Mouse (Mus musculus): ENCODE measurements around the gene Tspan5.

- TF ChIP-seq CTCF (IDR thresholded peaks at IDR 0.05; ENCODE audit: low read depth) (no peak), EP300 (IDR thresholded peaks at IDR 0.05; ENCODE audit: low read depth) (no peak)
Measured at GRCm38 (mm10) chr3:138856946-138857345, 115.0 kb downstream of the Tspan5 start.
